Mouse (Mus musculus) hindbrain, embryonic 11.5 days (tissue): Measurements from ENCODE around the gene Gtf2h4. TPM values are rescaled to one million over a fixed set of nuclear protein-coding genes. Genes with fewer than 3 reads are reported as not detected.

Source experiments
- ATAC-seq: fragments of 200-750 bp; cut with Nextera tagmentation; 2 replicates; pipeline ENCODE4 v1.8.0; 2017; ENCODE audit warnings: mild to moderate bottlenecking, moderate TSS enrichment, moderate library complexity; ENCODE audit not compliant: low FRiP score
- DNase-seq: peaks from one replicate; pipeline ENCODE4 v3.0.0-alpha.2; 2015; ENCODE audit warnings: low spot score
- H3K27ac ChIP-seq: fragments of 300-500 bp; sonication (generic); 2 replicates; pipeline ENCODE4 v1.5.1; 2014; ENCODE audit warnings: mild to moderate bottlenecking, low read depth, low read length
- H3K27me3 ChIP-seq: fragments of 300-500 bp; sonication (generic); 2 replicates; pipeline ENCODE4 v1.6.1; 2014; ENCODE audit warnings: mild to moderate bottlenecking, low read length, moderate library complexity, mixed read lengths; ENCODE audit not compliant: control insufficient read depth, insufficient read depth
- H3K36me3 ChIP-seq: fragments of 300-500 bp; sonication (generic); 2 replicates; pipeline ENCODE4 v1.6.1; 2014; ENCODE audit warnings: mild to moderate bottlenecking, low read length, moderate library complexity, mixed read lengths; ENCODE audit not compliant: control insufficient read depth, insufficient read depth
- H3K4me1 ChIP-seq: fragments of 300-500 bp; sonication (generic); replicated peaks from 2 replicates; pipeline ENCODE4 v1.6.1; 2014; ENCODE audit warnings: low read length, mixed read lengths; ENCODE audit not compliant: control insufficient read depth, insufficient read depth
- H3K4me2 ChIP-seq: fragments of 300-500 bp; sonication (generic); replicated peaks from 2 replicates; pipeline ENCODE4 v1.6.1; 2014; ENCODE audit warnings: mild to moderate bottlenecking, low read depth, low read length
- H3K4me3 ChIP-seq: fragments of 300-500 bp; sonication (generic); 2 replicates; pipeline ENCODE4 v1.5.1; 2014; ENCODE audit warnings: low read depth, low read length
- H3K9ac ChIP-seq: fragments of 300-500 bp; sonication (generic); 2 replicates; pipeline ENCODE4 v1.6.1; 2014; ENCODE audit warnings: low read depth, low read length
- H3K9me3 ChIP-seq: fragments of 300-500 bp; sonication (generic); 2 replicates; pipeline ENCODE4 v1.6.1; 2016; ENCODE audit warnings: low read length; ENCODE audit not compliant: control insufficient read depth
- WGBS: fragments of 180-500 bp; shearing (Covaris S2); extraction: QIAGEN DNeasy Blood & Tissue Kit; methylation state at CpG from one replicate; pipeline ENCODE4 v1.1.7; 2014; 5-methylcytosine and 5-hydroxymethylcytosine counted together
- polyA plus RNA-seq: library from polyadenylated mRNA; unstranded; fragments of >200 nt; fragmentation: Nextera tagmentation; extraction: Ambion mirVana; gene quantifications from 2 replicates; pipeline ENCODE4 v1.2.1, GENCODE M21; 2014

Gtf2h4 gene
- polyA plus RNA-seq, 1 experiment from 2014 or later: 41.4 TPM

DNA sequence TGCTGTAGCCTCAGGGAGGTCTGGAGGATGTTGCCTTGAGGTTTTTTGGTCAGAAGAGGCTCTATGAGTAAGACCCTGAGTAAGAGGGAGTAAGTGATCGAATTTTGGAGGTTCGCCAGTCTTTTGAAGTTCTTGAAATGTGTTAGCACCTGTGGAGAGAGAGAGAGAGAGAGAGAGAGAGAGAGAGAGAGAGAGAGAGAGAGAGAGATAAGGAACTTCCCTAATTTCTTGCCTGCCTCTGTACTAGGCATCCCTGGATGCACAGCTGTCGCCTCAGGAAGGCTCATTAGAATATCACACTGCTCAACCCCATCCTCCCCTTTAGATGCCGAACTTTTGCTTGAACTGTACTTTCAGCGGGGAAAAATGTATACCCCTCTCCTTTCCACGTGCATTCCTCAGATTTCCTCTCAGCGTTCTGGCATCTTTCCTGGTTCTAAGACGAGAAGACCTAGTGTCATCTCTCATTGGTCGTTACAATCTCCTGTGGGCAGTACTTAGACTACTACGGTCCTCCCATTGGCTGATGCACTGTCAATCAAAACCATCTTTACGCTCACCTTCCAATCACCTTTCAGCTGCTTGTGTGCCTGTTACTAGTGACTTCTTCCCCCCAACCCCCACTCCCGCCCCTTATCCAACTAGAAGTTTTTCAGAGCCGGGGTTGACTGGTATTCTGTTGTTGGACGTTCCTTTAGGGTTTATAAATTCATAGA is 34.9 kb downstream of the Gtf2h4 start:
- ATAC-seq: peak; percentile 76
- Histone ChIP-seq H3K27me3 (no peaks in the 10 kb centered on the region), H3K4me1 (0 out of 2 replicates have a peak, but pooled peaks cover 2% of the 10 kb centered on the region), H3K9ac (no peak overlapping the region), H3K9me3 (no peaks in the 10 kb centered on the region), H3K4me3 (no peak overlapping the region), H3K27ac (no peak overlapping the region), H3K4me2 (no peak overlapping the region), H3K36me3 (no peaks in the 10 kb centered on the region)
- peak; percentile 78 for DNase-seq
- WGBS: 24% methylated on average over 14 of the region's 14 CpGs

DNA sequence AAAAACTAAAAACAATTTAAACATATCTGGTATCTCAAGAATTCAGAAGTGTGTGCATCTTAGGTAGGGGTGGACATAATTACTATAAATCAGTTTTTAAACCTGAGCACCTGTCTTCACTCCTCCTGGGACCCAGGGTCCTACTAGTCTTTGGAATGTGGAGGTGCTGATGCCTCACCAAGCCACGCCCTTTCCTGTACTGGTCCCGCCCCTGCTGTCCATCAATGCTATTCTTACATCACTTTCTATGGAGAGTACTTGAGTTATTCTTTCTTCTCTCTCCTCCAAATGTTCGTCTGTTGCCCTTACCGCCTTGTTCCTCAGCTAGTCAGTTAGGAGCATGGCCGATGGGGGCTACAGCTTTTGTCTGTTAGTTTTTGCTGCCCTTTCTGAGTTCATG is 37.2 kb downstream of the Gtf2h4 start:
- Histone ChIP-seq H3K4me1 (0 out of 2 replicates have a peak, but pooled peaks cover 2% of the 10 kb centered on the region), H3K36me3 (no peaks in the 10 kb centered on the region), H3K4me2 (no peak overlapping the region), H3K4me3 (no peak overlapping the region), H3K27me3 (no peaks in the 10 kb centered on the region), H3K27ac (no peak overlapping the region), H3K9ac (no peak overlapping the region), H3K9me3 (no peaks in the 10 kb centered on the region)
- DNase-seq (peak; percentile 42), ATAC-seq (no peak)
- WGBS: 43% methylated on average over 5 of the region's 5 CpGs

DNA sequence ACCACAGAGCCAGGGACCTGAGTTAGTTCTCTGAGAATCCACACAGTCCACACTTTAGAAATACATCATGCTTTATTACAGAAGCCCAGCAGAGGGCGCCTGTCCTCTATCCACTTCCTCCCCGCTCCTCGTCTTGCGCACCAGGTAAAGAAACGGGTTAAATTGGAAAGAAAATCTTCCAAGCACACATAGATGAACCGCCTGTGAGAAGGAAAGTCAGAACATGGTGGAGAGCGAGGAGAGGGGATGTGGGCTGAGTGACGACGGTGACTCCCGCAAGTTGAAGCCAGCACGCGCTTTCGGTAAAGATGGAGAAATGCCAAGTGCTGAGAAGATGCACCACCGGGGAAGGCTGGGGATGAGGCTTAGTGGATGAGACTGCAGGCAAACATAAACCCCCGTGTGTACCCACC is 37.8 kb downstream of the Gtf2h4 start:
- Histone ChIP-seq H3K4me2 (peak overlapping the region; percentile 42), H3K27me3 (no peaks in the 10 kb centered on the region), H3K36me3 (no peaks in the 10 kb centered on the region), H3K9me3 (no peaks in the 10 kb centered on the region), H3K4me3 (peak overlapping the region; percentile 26), H3K9ac (no peak overlapping the region), H3K27ac (no peak overlapping the region), H3K4me1 (0 out of 2 replicates have a peak, but pooled peaks cover 2% of the 10 kb centered on the region)
- ATAC-seq: peak; percentile 53; the same call in 1 of the 2 replicates
- peak; percentile 87 for DNase-seq
- 3% methylated on average over 15 of the region's 15 CpGs for WGBS

DNA sequence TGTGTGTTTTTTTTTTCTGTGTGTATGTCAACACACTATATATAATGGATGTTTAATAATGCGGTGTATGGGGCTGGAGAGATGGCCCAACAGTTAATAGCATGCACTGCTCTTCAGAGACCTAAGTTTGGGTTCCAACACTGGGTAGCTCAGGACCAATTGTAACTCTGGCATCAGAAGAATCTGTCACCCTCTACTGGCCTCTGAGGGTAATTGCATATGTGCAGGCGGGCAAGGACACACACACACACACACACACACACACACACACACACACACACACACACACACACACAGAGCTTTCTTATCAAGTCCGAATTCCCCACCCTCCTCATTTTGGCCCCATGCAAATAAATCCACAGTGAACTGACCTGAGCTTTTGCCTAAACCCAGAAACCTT is 38.3 kb downstream of the Gtf2h4 start:
- WGBS: 82% methylated on average over 3 of the region's 3 CpGs
- DNase-seq: peak; percentile 7
- no peak overlapping the region for H3K4me3 ChIP-seq

DNA sequence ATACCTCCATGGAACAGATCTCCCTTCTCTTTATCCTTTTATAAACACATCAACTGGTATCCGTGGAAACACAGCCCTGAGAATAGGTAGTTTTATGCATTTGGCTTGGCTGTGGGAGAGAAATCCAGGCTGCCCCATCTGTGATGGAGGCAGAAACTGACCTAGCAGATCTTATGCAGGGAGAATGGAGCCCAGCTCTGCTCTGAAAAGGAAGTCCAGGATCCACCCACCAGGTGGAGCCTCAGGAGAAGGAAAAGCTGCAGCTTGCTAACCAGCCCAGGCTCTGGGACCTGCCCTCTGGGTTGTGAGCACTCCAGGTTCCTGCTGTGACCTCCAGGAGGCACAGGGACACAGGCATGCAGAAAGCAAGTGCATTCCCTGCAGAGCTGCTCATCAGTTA is 39.5 kb downstream of the Gtf2h4 start:
- Histone ChIP-seq H3K9ac (no peak overlapping the region), H3K36me3 (no peaks in the 10 kb centered on the region), H3K4me2 (no peak overlapping the region), H3K4me1 (0 out of 2 replicates have a peak, but pooled peaks cover 2% of the 10 kb centered on the region), H3K27me3 (no peaks in the 10 kb centered on the region), H3K9me3 (no peaks in the 10 kb centered on the region), H3K27ac (no peak overlapping the region), H3K4me3 (no peak overlapping the region)
- 19% methylated on average over 1 of the region's 1 CpGs for WGBS
- DNase-seq (peak; percentile 27), ATAC-seq (no peak)

More for the DNA sequence above, 38.3 kb downstream of the Gtf2h4 start:
- no peak overlapping the region for H3K27ac ChIP-seq
- H3K4me2 ChIP-seq: no peak overlapping the region
- ATAC-seq: no peak
- H3K36me3 ChIP-seq: no peaks in the 10 kb centered on the region
- H3K4me1 ChIP-seq: 0 out of 2 replicates have a peak, but pooled peaks cover 2% of the 10 kb centered on the region
- no peaks in the 10 kb centered on the region for H3K27me3 ChIP-seq
- no peaks in the 10 kb centered on the region for H3K9me3 ChIP-seq
- H3K9ac ChIP-seq: no peak overlapping the region

DNA sequence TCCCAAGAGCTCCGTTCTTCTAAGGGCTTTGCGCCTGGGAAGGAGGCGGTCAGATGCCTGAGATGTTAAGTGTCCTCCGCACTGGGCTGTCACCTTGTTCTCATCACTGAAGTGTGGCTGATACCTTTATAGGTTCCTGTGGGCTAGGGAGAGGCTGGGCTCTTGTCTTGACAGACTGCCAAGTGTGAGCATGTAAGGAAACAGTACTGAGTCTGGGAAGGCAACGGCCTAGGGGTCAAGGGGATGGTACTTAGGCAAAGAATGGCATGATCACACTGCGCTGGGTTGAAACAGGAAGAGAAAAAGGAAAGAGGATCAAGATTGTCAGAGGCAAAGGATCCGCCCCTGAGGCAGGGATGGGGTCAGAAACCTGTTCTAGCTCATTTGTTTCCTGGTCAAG is 47.0 kb downstream of the Gtf2h4 start, which contains the start of gene Gm9573:
Gene Gm9573, minus strand, starts transcription at position 101 of the 400 bp plus-strand sequence.
- Histone ChIP-seq H3K27me3 (no peaks in the 10 kb centered on the region), H3K4me3 (no peak within 1 kb of the TSS), H3K27ac (no peak within 1 kb of the TSS), H3K4me2 (no peak within 1 kb of the TSS), H3K9me3 (no peaks in the 10 kb centered on the region), H3K9ac (no peak within 1 kb of the TSS), H3K4me1 (no peaks in the 10 kb centered on the region), H3K36me3 (no peaks in the 10 kb centered on the region)
- no peak for DNase-seq
- WGBS: 87% methylated on average over 7 of the region's 7 CpGs
- no peak for ATAC-seq

Other genes with a start within 250 kb of the Gtf2h4 start
- 0.46 and 0.60 TPM in 2 replicates for gene H2-Q6, start 248.9 kb downstream of the Gtf2h4 start, polyA plus RNA-seq
- 7.0 and 8.7 TPM in 2 replicates for gene H2-Q7, start 234.6 kb downstream of the Gtf2h4 start, polyA plus RNA-seq
- 0.15 TPM in 1 of 2 replicates, not detected in the other for gene H2-Q10, start 203.7 kb downstream of the Gtf2h4 start, polyA plus RNA-seq
- gene Pou5f1, start 167.7 kb downstream of the Gtf2h4 start, polyA plus RNA-seq: not detected in 2 replicates
- gene Tcf19, start 156.9 kb downstream of the Gtf2h4 start, polyA plus RNA-seq: 49.4 and 50.8 TPM in 2 replicates
- gene Cchcr1, start 156.6 kb downstream of the Gtf2h4 start, polyA plus RNA-seq: 8.3 and 8.9 TPM in 2 replicates
- gene Psors1c2, start 140.5 kb downstream of the Gtf2h4 start, polyA plus RNA-seq: 0.67 and 0.97 TPM in 2 replicates
- 0.06 and 0.20 TPM in 2 replicates for gene Cdsn, start 121.6 kb downstream of the Gtf2h4 start, polyA plus RNA-seq
- gene 2300002M23Rik, start 106.3 kb downstream of the Gtf2h4 start, polyA plus RNA-seq: not detected in 2 replicates
- gene Sfta2, start 72.2 kb downstream of the Gtf2h4 start, polyA plus RNA-seq: not detected in 2 replicates
- not detected in 2 replicates for gene Gm9573, start 47.1 kb downstream of the Gtf2h4 start, polyA plus RNA-seq
- gene Mucl3, start 30.0 kb downstream of the Gtf2h4 start, polyA plus RNA-seq: 0.32 TPM in 1 of 2 replicates, not detected in the other
- 6.9 and 8.7 TPM in 2 replicates for gene Vars2, start 6.1 kb downstream of the Gtf2h4 start, polyA plus RNA-seq
- 69.9 and 78.8 TPM in 2 replicates for gene Ddr1, start 30.9 kb upstream of the Gtf2h4 start, polyA plus RNA-seq
- gene Ier3, start 147.9 kb upstream of the Gtf2h4 start, polyA plus RNA-seq: 3.6 and 4.0 TPM in 2 replicates
- gene Flot1, start 149.5 kb upstream of the Gtf2h4 start, polyA plus RNA-seq: 48.1 and 50.0 TPM in 2 replicates
- gene Tubb5, start 164.6 kb upstream of the Gtf2h4 start, polyA plus RNA-seq: 1,599 and 1,667 TPM in 2 replicates
- 16.8 and 17.3 TPM in 2 replicates for gene Mdc1, start 167.8 kb upstream of the Gtf2h4 start, polyA plus RNA-seq
- 49.2 and 51.0 TPM in 2 replicates for gene Nrm, start 187.6 kb upstream of the Gtf2h4 start, polyA plus RNA-seq
- 27.6 and 31.3 TPM in 2 replicates for gene Ppp1r18, start 191.9 kb upstream of the Gtf2h4 start, polyA plus RNA-seq
- 33.5 and 39.8 TPM in 2 replicates for gene Dhx16, start 206.1 kb upstream of the Gtf2h4 start, polyA plus RNA-seq
- gene 2310061I04Rik, start 223.7 kb upstream of the Gtf2h4 start, polyA plus RNA-seq: 23.6 and 25.2 TPM in 2 replicates
- gene Atat1, start 236.3 kb upstream of the Gtf2h4 start, polyA plus RNA-seq: 200 and 243 TPM in 2 replicates
- 67.4 and 68.4 TPM in 2 replicates for gene Mrps18b, start 242.7 kb upstream of the Gtf2h4 start, polyA plus RNA-seq
- gene Ppp1r10, start 242.7 kb upstream of the Gtf2h4 start, polyA plus RNA-seq: 42.6 and 49.8 TPM in 2 replicates